Mouse (Mus musculus): ENCODE results near the gene Tinagl1.

Tinagl1 gene

DNA sequence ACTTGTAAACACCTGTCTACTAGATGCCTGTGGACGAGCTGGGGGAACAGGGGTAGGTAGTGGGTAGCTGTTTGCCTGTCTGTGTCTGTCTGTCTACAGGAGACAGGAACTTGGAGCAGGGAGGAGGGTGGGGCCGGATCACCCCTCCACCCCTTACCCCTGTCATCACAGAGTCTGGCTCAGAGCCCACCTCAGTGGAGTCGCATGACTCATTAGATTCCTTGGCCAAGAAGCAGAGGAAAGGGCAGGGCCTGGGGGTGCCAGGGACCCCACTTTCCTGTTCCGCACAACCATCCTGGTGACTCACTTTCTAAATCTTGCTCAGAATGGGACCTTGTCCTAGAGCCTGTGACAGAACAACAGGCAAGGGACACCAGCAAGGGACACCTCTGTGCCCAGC, 2.2 kb upstream of the Tinagl1 start:
- DNase-seq, result no peak

GRCm38 (mm10) chr4:130176156-130176720, 1.3 kb upstream of the Tinagl1 start:
- no peak for DNase-seq

DNA sequence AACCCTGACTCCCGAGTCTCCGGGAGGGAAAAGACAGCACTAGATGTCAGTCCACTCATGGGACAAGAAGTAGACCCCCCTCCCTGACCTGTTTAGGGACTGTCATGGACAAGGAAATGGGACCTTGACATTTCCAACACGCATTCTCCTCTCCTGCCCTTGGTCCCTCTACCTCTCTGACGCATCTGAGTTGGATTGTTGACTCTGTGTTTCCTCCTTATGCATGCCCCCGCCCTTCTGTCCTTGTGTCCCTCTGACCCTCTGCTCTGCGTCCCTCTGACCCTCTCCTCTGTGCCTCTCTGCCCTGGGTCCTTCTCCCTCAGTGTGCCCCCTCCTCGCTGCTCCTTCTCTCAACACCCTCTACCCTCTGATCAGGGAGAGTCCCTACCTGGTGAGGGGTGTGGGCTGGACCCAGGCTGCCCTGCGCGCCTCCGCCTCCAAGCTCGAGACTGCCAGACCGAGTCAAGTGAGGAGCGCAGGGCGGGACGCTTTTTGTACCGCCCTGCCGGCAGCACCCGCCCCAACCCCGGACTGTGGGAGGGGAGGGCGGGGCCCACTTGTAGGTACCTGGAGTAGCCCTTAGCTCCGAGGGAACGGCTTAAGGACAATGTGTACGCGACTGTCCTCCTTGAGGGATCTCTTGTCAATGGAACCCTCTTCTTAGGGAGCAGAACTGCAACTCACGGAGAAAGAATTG, 439 bp downstream of the Tinagl1 start:
- DNase-seq, result no peak

- DNase-seq, result no peak
These were observed 1.0 kb downstream of the Tinagl1 start for GRCm38 (mm10) chr4:130173911-130174311.

DNA sequence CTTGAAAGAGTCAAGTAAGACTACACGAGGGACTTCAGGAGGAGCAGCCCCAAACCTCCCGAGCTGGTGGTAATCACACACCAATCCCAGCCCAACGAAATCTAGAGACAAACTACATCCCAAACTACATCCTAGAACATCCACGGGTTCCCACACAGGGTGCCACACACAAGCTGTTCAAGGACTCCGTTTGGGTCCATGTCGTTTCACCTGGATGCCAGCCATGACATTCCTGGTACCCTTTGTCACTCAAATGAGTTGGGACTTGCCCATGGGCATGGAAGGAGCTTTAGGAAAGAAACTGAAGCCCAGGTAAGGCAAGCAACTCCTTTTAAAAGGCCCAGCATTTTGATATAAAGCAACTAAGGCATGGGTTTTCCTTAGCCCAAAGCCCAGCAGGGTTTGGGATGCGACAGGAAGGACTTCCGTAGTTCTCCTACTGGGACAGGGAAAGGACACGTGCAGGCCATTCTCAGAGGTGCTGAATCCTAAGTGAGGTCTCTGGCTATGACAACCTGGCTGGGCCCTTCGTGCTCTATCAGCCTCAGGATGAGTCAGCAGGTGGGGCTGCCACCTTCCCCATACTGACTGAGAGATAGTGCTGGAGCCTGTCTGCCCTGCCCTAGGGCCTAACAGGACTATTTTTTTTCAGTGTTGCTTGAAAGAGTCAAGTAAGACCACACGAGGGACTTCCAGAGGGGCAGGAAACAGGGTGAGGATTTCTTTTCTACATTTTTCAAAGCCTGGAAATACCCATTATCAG, 1.7 kb downstream of the Tinagl1 start:
- no peak for DNase-seq

GRCm38 (mm10) chr4:130171951-130172765, 2.8 kb downstream of the Tinagl1 start:
- DNase-seq, result no peak

DNA sequence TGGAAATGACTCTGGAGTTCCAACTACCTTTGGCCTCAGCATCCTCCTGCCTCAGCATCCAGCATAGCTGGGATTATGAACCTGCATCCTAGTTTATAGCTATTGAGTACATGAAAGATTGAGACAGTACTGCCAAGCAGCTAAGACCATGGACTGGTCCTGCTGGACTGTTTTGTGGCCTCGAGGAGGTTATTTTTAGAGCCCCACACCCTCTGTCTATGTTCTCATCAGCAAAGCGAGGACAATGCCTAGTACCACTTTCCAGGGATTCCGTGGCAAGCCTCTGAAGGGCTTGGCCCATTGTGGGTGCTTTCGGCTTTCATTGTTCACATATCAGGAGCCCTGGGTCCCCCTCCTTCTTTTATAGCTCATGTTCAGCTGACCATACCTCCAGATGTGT, 4.6 kb downstream of the Tinagl1 start:
- DNase-seq, result no peak

DNA sequence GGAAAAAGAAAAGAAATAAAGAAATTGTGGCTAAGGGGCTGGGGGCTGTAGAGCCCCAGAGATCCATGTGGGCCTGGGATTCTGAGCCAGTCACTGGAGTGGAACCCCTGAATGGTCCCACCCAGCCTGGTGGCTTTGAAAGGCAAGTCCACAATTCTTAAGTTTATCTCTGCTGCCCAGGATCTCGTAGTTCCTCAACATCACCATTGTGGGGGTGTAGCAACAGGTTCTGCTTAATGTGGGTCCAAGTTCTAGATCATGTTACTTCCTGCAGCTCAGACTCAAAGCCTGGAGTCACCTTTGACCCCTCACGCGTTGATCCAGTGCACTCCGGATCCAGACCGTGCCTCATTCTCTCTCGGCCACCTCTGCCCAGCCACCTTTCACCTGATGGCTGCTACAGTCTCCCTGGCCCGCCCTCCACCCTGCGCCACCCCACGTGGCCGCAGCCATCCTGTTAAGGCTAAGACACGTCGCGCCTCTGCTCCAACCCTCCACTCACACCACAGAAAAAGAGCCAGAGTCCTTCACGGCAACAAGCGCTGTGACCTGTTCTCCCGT, 5.4 kb downstream of the Tinagl1 start:
- DNase-seq, result no peak

GRCm38 (mm10) chr4:130168280-130169183, 6.4 kb downstream of the Tinagl1 start:
- no peak for DNase-seq

- DNase-seq, result no peak
These were observed 7.1 kb downstream of the Tinagl1 start for GRCm38 (mm10) chr4:130167814-130168213.

GRCm38 (mm10) chr4:130167321-130167720, 7.6 kb downstream of the Tinagl1 start:
- no peak for DNase-seq

DNA sequence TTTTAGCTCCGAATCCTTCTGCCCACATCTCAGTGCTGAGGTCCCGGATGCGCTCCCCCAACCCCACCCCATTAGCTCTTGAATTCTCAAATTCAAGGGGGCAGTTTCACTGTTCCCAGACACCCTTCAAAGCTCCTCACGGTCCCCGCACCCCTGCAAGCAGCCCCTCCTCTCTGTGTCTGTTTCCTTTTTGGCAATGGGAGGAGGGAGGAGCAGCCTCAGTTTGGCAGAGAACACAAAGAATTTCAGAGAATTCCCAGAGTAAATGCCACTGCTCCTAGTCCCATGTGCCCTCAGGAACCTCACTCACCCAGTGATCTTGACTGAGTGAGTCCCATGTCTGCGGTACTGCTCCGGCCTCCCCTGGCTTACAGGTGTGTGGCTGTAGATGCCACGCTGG, 8.3 kb downstream of the Tinagl1 start:
- DNase-seq, result no peak

GRCm38 (mm10) chr4:130166061-130166460, 8.9 kb downstream of the Tinagl1 start:
- DNase-seq, result no peak

GRCm38 (mm10) chr4:130164121-130164520, 10.8 kb downstream of the Tinagl1 start:
- no peak for DNase-seq

GRCm38 (mm10) chr4:130163391-130163861, 11.5 kb downstream of the Tinagl1 start:
- no peak for DNase-seq

GRCm38 (mm10) chr4:130161349-130161748, 13.6 kb downstream of the Tinagl1 start:
- DNase-seq, result no peak

- no peak for DNase-seq
These were observed 18.0 kb downstream of the Tinagl1 start for GRCm38 (mm10) chr4:130156812-130157371.

GRCm38 (mm10) chr4:130154250-130154649, 20.7 kb downstream of the Tinagl1 start:
- DNase-seq, result no peak

DNA sequence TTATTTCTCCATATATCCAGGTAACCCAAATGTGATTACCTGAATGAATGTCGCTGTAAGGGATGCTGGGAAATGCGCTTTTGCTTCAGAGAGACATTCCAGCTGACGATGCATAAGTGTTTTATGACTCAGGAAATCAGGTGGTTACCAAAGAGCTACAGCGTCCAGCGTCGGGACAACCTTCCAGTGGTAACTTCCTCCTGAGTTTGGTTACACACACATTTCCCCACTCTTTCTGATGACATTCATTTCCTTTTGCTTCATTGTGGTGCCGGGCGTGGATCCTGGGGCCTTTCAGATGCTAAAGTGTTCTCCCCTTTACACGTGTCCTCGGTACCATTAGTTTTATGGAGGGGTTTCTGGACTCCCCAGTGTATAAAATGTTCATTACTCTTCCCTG, 26.5 kb downstream of the Tinagl1 start:
- DNase-seq, result no peak

- DNase-seq, result no peak
These were observed 33.1 kb downstream of the Tinagl1 start for GRCm38 (mm10) chr4:130141786-130142185.

- no peak for DNase-seq
These were observed 33.9 kb downstream of the Tinagl1 start for GRCm38 (mm10) chr4:130140992-130141402.

DNA sequence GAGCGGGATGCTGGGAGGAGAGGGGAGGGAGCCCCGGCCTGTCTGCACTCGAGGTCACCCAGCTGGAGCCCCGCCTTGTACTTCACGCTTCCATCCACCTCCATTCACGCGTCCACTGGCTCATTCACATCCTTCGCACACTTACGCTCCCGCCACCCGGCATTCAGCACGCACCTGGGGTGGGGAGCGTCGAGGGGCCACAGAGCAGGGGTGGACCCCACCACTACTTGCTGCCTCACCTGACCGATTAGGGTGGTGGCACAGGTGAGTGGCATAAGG, 35.8 kb downstream of the Tinagl1 start, which contains the start of gene Hcrtr1:
Gene Hcrtr1, minus strand, starts transcription at position 146 of the 279 bp plus-strand sequence.
- no peak for DNase-seq

Measured in cerebellum, adult 8-10 months (tissue).